Mouse (Mus musculus): ENCODE data around the gene Pde3b. TPM values are rescaled to one million over a fixed set of nuclear protein-coding genes. Genes with fewer than 3 reads are reported as not detected.
A peak's percentile ranks its signal among the peaks of the same experiment; 100 is the strongest.

Pde3b gene
- total and polyA plus RNA-seq, 3 experiments, result 17.9 to 40.0 (median 26.0) TPM

- H3K27me3 ChIP-seq (replicated peaks), result no peaks in the 10 kb centered on the region
- peak; percentile 68 for TF ChIP-seq RAD21 (IDR thresholded peaks at IDR 0.05; ENCODE audit: low read depth, low read length)
- peak; percentile 45 for TF ChIP-seq SMC3 (IDR thresholded peaks at IDR 0.05; ENCODE audit: low read depth, low read length)
- no peak for TF ChIP-seq MEF2A (IDR thresholded peaks at IDR 0.05; ENCODE audit: borderline replicate concordance, low read depth, low read length)
- TF ChIP-seq CTCF (conservative IDR thresholded peaks at IDR 0.05 in 1 of 2, IDR thresholded peaks at IDR 0.05 in 1 of 2; ENCODE audit: low read depth in 2 of 2, low read length in 2 of 2), result peak in 1 of 2 experiments; percentile 62; a peak in 2 of 4 replicates
- dilution Hi-C loops (cut with MboI; ENCODE audit: extremely low pct_ligation_motif_present, extremely low pct_unique_long_range_greater_than_20kb, low sequenced_read_pairs) (no loop called here), in situ Hi-C loops (cut with MboI; ENCODE audit: low pct_ligation_motif_present, low pct_unique_long_range_greater_than_20kb, low sequenced_read_pairs) (no loop called here)
- H3K4me2 ChIP-seq (ENCODE audit: insufficient read depth, low read depth, poor library complexity, severe bottlenecking), result no peak overlapping the region
- no peaks in the 10 kb centered on the region; a peak in 1 of 4 replicates for H3K4me1 ChIP-seq (ENCODE audit: control insufficient read depth in 1 of 2, insufficient read depth in 2 of 2)
- H3K4me3 ChIP-seq (replicated peaks in 1 of 3; ENCODE audit: low read depth in 2 of 3, low read length in 2 of 3, poor library complexity in 1 of 3), result no peak overlapping the region
- no peaks in the 10 kb centered on the region for H3K79me2 ChIP-seq (replicated peaks; ENCODE audit: control insufficient read depth, extremely low read depth, insufficient read depth, poor library complexity, severe bottlenecking)
- DNase-seq (ENCODE audit: extremely low read depth), result no peak
- H3K27ac ChIP-seq (ENCODE audit: insufficient read depth, low read depth), result no peak overlapping the region
- H3K36me3 ChIP-seq (replicated peaks in 1 of 2; ENCODE audit: control insufficient read depth in 1 of 2, insufficient read depth in 1 of 2, low read length in 1 of 2), result peaks cover 6 to 12% of the 10 kb centered on the region in 2 experiments
- H3K9ac ChIP-seq (ENCODE audit: insufficient read depth, low read depth), result no peak overlapping the region
- H3K9me3 ChIP-seq (replicated peaks; ENCODE audit: low read length), result no peaks in the 10 kb centered on the region
These were observed 84.2 kb downstream of the Pde3b start for GRCm38 (mm10) chr7:114499293-114499692.

DNA sequence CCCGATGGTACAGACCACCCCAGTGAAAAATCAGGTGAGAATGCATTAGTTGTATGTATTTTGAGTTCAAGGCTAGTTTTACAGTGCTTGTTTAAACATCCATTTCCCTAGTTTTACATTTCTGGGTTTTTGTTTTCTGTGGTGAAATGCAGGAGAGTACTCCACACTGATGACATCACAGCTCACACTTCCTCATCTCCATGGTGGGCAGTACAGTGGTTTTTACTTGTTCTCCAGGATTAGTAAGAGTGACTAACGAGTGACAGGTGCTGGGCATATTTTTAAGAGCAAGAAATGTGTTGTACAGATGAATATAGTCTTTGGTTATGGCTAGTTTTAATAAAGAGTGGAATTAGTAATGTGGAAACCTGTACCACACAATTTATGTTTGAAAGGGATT is 93.8 kb downstream of the Pde3b start:
- Histone ChIP-seq H3K79me2 (replicated peaks; ENCODE audit: control insufficient read depth, extremely low read depth, insufficient read depth, poor library complexity, severe bottlenecking) (no peaks in the 10 kb centered on the region), H3K9ac (ENCODE audit: insufficient read depth, low read depth) (no peak overlapping the region), H3K4me3 (replicated peaks in 1 of 3; ENCODE audit: low read depth in 2 of 3, low read length in 2 of 3, poor library complexity in 1 of 3) (no peak overlapping the region), H3K4me2 (ENCODE audit: insufficient read depth, low read depth, poor library complexity, severe bottlenecking) (no peak overlapping the region), H3K4me1 (ENCODE audit: control insufficient read depth in 1 of 2, insufficient read depth in 2 of 2) (peaks cover 0 to 9% of the 10 kb centered on the region in 2 experiments; a peak in 1 of 4 replicates), H3K9me3 (replicated peaks; ENCODE audit: low read length) (no peaks in the 10 kb centered on the region), H3K36me3 (replicated peaks in 1 of 2; ENCODE audit: control insufficient read depth in 1 of 2, insufficient read depth in 1 of 2, low read length in 1 of 2) (peaks cover 21 to 38% of the 10 kb centered on the region in 2 experiments), H3K27me3 (replicated peaks) (no peaks in the 10 kb centered on the region), H3K27ac (ENCODE audit: insufficient read depth, low read depth) (no peak overlapping the region)
- DNase-seq (ENCODE audit: extremely low read depth), result no peak
- no peak for TF ChIP-seq UBTF (IDR thresholded peaks at IDR 0.05; ENCODE audit: low read depth, low read length)
- no peak for TF ChIP-seq GABPA (IDR thresholded peaks at IDR 0.05; ENCODE audit: insufficient replicate concordance, low read depth, low read length)
- TF ChIP-seq ZMIZ1 (IDR thresholded peaks at IDR 0.05; ENCODE audit: low read depth, low read length), result no peak
- TF ChIP-seq SIN3A (IDR thresholded peaks at IDR 0.05; ENCODE audit: low read length), result no peak
- TF ChIP-seq BHLHE40 (IDR thresholded peaks at IDR 0.05; ENCODE audit: low read depth, low read length), result peak; percentile 33; the same call in 1 of the 2 replicates
- TF ChIP-seq EP300 (IDR thresholded peaks at IDR 0.05; ENCODE audit: low read length), result peak; percentile 41; the same call in 1 of the 2 replicates
- in situ Hi-C loops (cut with MboI; ENCODE audit: low pct_ligation_motif_present, low pct_unique_long_range_greater_than_20kb, low sequenced_read_pairs) (no loop called here), dilution Hi-C loops (cut with MboI; ENCODE audit: extremely low pct_ligation_motif_present, extremely low pct_unique_long_range_greater_than_20kb, low sequenced_read_pairs) (no loop called here)

DNA sequence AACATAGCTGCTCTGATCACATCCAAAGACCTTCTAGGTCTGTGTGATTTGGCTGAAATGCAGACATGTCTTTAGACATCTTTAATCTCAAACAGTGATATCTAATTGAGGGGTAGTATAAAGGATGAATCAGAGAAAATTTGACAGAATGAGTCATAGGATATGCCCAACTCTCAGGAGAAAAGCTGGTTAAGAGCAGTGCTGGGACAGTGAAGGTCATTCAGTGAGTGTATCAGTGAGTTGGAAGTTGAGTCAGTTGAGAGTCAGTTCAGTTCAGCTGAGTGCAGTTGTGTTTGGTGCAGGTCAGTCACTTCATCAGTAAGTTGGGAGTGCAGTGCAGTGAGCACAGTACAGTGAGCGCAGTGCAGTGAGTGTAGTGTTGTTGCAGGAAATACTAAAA is 105.0 kb downstream of the Pde3b start:
- no peaks in the 10 kb centered on the region for H3K4me1 ChIP-seq (ENCODE audit: control insufficient read depth in 1 of 2, insufficient read depth in 2 of 2)
- TF ChIP-seq ZC3H11A (IDR thresholded peaks at IDR 0.05; ENCODE audit: low read depth, low read length) (no peak), E2F4 (IDR thresholded peaks at IDR 0.05; ENCODE audit: insufficient replicate concordance, low read depth, low read length) (no peak), RAD21 (IDR thresholded peaks at IDR 0.05; ENCODE audit: low read depth, low read length) (no peak), UBTF (IDR thresholded peaks at IDR 0.05; ENCODE audit: low read depth, low read length) (no peak), MXI1 (IDR thresholded peaks at IDR 0.05; ENCODE audit: low read depth, low read length) (no peak), SIN3A (IDR thresholded peaks at IDR 0.05; ENCODE audit: low read length) (no peak), JUN (IDR thresholded peaks at IDR 0.05; ENCODE audit: insufficient read depth, low read depth, low read length) (no peak), ETS1 (conservative IDR thresholded peaks at IDR 0.05; ENCODE audit: low read depth, low read length) (no peak), POLR2A (IDR thresholded peaks at IDR 0.05; ENCODE audit: low read depth, low read length) (no peak), HCFC1 (IDR thresholded peaks at IDR 0.05; ENCODE audit: low read depth, low read length) (no peak), BHLHE40 (IDR thresholded peaks at IDR 0.05; ENCODE audit: low read depth, low read length) (no peak), TBP (conservative IDR thresholded peaks at IDR 0.05; ENCODE audit: low read depth, low read length) (no peak), GABPA (IDR thresholded peaks at IDR 0.05; ENCODE audit: insufficient replicate concordance, low read depth, low read length) (no peak), CHD1 (IDR thresholded peaks at IDR 0.05; ENCODE audit: low read depth, low read length) (no peak), KAT2A (IDR thresholded peaks at IDR 0.05; ENCODE audit: insufficient replicate concordance, low read length) (no peak), POLR2AphosphoS2 (IDR thresholded peaks at IDR 0.05; ENCODE audit: low read depth, low read length) (no peak), RCOR1 (conservative IDR thresholded peaks at IDR 0.05; ENCODE audit: low read depth, low read length) (no peak)
- no peak overlapping the region for H3K9ac ChIP-seq (ENCODE audit: insufficient read depth, low read depth)
- no peak for DNase-seq (ENCODE audit: extremely low read depth)
- in situ Hi-C loops (cut with MboI; ENCODE audit: low pct_ligation_motif_present, low pct_unique_long_range_greater_than_20kb, low sequenced_read_pairs), result no loop called here
- dilution Hi-C loops (cut with MboI; ENCODE audit: extremely low pct_ligation_motif_present, extremely low pct_unique_long_range_greater_than_20kb, low sequenced_read_pairs), result no loop called here
- H3K27me3 ChIP-seq (replicated peaks), result no peaks in the 10 kb centered on the region
- no peak overlapping the region for H3K4me3 ChIP-seq (replicated peaks in 1 of 3; ENCODE audit: low read depth in 2 of 3, low read length in 2 of 3, poor library complexity in 1 of 3)
- H3K4me2 ChIP-seq (ENCODE audit: insufficient read depth, low read depth, poor library complexity, severe bottlenecking), result no peak overlapping the region
- H3K36me3 ChIP-seq (replicated peaks in 1 of 2; ENCODE audit: control insufficient read depth in 1 of 2, insufficient read depth in 1 of 2, low read length in 1 of 2), result peaks cover 12 to 43% of the 10 kb centered on the region in 2 experiments
- no peaks in the 10 kb centered on the region for H3K9me3 ChIP-seq (replicated peaks; ENCODE audit: low read length)
- no peak overlapping the region; the same call in 1 of the 2 replicates for H3K27ac ChIP-seq (ENCODE audit: insufficient read depth, low read depth)
- no peaks in the 10 kb centered on the region for H3K79me2 ChIP-seq (replicated peaks; ENCODE audit: control insufficient read depth, extremely low read depth, insufficient read depth, poor library complexity, severe bottlenecking)

All from CH12.LX (cell line).